Mouse (Mus musculus) myocyte (in vitro differentiated cells): ENCODE measurements around the gene Gucy2c.

Experiments used
- E2F4 ChIP-seq: IDR thresholded peaks from one replicate; pipeline ENCODE4 v1.6.1; 2011; ENCODE audit warnings: mild to moderate bottlenecking, control low read depth, moderate library complexity; ENCODE audit not compliant: insufficient read depth
- MYOG ChIP-seq, 3 experiments: IDR thresholded peaks; one replicate each; pipeline ENCODE4 v1.6.1; 2011; ENCODE audit warnings: control low read depth in 2 of 3, low read depth in 2 of 3, mild to moderate bottlenecking in 2 of 3; ENCODE audit not compliant: insufficient read length in 2 of 3, control insufficient read depth in 1 of 3, insufficient read depth in 1 of 3
- POLR2A ChIP-seq: IDR thresholded peaks from one replicate; pipeline ENCODE4 v1.6.1; 2011; ENCODE audit warnings: low read depth, mild to moderate bottlenecking, control low read depth, moderate library complexity; ENCODE audit not compliant: insufficient read length
- REST ChIP-seq: IDR thresholded peaks from one replicate; pipeline ENCODE4 v1.6.1; 2011; ENCODE audit warnings: mild to moderate bottlenecking, control low read depth, moderate library complexity; ENCODE audit not compliant: insufficient read depth, insufficient read length

DNA sequence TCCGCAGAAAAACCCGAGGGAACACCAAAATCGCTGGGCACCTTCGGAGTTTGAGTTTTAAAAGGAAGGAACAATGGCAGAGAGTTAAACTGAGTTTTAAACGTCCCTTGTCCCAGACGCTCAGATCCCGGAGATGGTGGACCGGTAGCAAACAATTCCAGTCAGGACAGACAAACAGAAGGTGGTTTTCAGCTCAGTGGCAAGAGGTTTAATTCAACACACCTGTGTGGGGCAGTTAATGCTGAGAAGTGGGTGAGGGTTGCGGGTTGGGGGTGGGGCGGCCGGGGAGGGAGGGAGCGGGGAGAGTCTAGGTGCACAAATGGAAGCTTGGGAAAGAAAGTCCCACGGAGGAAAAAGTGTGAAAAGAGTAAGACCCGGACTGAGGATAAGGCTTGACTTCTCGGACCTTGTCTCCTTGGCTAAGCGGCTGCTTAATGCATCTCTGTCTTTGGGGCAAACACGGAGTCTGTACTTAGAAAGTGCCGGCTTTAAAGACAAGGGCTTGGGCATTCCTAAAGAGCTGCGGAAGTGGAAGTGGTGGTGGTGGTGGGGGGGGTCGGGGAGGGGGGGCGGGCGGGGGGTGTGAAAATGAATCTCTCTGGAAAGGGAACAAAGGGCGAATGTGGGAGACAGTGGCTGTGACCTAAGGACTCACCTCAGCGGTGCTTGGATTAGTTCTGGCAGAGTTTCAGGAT, 12.4 kb upstream of the Gucy2c start:
- TF ChIP-seq POLR2A (no peak), E2F4 (no peak), REST (no peak), MYOG (IDR thresholded peaks at IDR 0.05; ENCODE audit: control insufficient read depth in 1 of 3, insufficient read depth in 1 of 3, insufficient read length in 2 of 3, low read depth in 2 of 3) (no peak)
